Mouse (Mus musculus) heart, adult 18-20 months (tissue): ENCODE data around the gene Gorasp2. TPM values are rescaled to one million over a fixed set of nuclear protein-coding genes. Genes with fewer than 3 reads are reported as not detected.
A peak's percentile ranks its signal among the peaks of the same experiment; 100 is the strongest.

Experiments
- DNase-seq, 2 experiments: peaks; one replicate each; pipeline ENCODE4 v3.0.0; 2021 to 2022; ENCODE audit warnings: mixed read lengths in 1 of 2
- long read RNA-seq, 2 experiments: library from polyadenylated mRNA; stranded (forward); transcript quantifications; one replicate each; pipeline ENCODE4 v2.0.0; 2021
- total RNA-seq, 2 experiments: library from RNA; stranded (reverse); gene quantifications; 2 replicates each; pipeline ENCODE4 v1.2.3; 2021

Gene Gorasp2
- total RNA-seq: 10 to 100 TPM; 58.0 to 61.3 TPM
- long read RNA-seq, experiment 1, transcript Gorasp2-201 (10 exons, 2,238 nt): major isoform, 41 of 59 reads
- long read RNA-seq, experiment 1, partial matches to known transcripts: 5 of 59 reads
- long read RNA-seq, experiment 1, other reads (novel, unspliced or antisense): 11 of 59 reads
- long read RNA-seq, experiment 2, transcript Gorasp2-201 (10 exons, 2,238 nt): major isoform, 17 of 26 reads
- long read RNA-seq, experiment 2, partial matches to known transcripts: 4 of 26 reads
- long read RNA-seq, experiment 2, other reads (novel, unspliced or antisense): 4 of 26 reads

DNA sequence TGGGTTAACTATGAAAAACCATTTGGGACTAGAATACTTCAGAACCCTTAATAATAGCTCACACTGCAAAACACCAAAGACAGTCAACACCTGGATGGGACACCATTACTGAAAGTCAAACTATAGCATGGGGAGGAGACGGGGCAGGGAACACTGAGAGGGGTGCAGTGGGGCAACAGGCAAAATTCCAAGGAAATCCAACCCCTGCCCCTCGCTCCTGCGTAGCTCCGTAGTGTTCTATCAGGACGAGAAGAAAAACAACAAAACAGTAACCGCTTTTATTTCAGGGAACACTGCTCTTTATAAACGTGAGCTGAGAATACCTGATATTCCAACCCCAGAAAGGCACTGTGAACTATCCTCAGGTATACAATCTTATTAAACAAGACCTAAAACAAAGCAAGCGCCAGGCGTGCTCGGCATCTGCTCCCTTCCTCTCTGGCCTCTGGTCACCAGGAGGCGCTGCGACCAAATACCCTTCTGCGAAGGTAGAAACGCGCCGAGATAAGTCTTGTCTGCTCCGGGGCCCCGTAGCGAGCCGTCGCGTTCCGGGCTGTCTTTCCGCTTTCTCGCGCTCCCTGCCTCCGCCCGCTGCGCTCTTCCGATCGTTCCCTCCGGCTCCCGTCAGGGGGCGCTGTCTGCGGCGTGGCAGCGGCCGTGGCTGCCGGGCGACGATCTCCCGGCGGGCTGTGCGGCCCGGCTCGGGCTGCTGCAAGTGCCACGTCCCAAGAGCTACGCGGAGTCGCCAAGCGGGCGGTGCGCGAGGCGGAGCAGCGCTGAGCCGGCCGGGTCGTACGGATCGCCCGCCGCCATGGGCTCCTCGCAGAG, at the start of gene Gorasp2:
Gorasp2 (plus strand) TSS at position 690 of the 828 bp plus-strand sequence.
- DNase-seq: peak; percentile 97 to 98

DNA sequence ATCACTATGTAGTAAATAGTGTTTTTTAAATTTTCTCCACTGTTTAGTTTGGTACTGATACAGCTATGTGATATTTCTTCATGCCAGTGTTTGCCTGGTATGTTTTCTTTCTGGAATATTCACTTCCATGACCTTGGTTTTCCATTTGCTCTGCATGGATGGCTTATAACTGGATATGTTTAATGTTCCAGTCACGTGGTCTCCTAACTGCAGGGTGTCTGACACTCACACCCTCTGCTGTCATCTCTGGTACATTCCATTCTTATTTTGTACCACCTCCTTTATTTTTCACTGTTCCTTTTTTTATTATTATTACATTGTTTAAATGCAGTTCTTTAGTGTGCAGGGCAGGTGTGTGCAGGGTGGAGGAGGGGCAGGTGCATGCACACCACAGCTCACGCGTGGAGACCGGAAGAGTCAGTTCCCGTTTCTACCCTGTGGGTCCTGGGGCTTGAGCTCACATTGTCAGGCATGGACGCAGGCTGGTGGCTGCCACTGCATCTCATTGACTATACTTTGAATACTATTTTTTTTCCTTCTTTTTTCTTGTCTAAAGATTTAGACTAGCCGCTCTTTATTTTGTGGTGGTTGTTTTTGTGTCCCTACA, 46.5 kb upstream of the Gorasp2 start:
- peak in 1 of 2 experiments; percentile 18 for DNase-seq

DNA sequence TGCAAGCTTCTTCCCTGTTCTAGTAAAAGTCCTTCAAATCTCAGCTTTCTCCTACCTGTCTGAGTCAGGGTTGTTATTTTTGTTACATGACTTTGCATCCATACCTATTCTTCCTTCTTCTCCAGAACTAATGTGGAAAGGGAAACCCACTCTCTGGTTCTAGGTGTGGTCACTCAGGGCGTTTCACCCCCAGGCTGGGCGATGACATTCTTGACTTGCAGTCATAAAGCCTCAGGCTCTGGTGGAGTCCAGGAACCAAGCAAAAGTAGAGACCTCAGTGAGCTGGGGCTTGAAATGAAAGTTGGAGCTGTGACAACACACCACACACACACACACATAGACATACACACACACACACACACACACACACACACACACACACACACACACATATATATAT, 45.3 kb upstream of the Gorasp2 start:
- DNase-seq: no peak

DNA sequence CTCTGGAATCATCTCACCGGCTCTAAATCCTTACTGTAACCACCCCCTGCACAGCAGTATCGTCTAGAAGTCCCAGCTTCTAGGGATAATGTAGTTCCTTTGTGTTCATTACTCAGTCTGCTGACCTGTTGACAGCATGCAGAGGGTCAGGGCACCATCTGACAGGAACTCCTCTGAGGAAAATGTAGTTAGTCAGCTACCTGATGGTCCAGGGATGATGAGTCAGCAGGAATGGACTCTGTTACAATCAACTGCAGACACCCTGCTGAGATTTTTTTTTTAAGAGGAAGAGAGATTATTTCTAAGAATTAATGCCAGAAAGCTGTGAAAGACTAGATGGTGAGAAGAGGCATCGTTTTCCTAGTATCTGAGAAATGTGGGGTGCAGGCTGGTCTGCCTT, 44.8 kb upstream of the Gorasp2 start:
- no peak for DNase-seq

- DNase-seq: no peak
These were observed 42.0 kb upstream of the Gorasp2 start for GRCm38 (mm10) chr2:70619232-70619835.

GRCm38 (mm10) chr2:70620225-70620624, 41.2 kb upstream of the Gorasp2 start:
- peak in 1 of 2 experiments; percentile 21 for DNase-seq

DNA sequence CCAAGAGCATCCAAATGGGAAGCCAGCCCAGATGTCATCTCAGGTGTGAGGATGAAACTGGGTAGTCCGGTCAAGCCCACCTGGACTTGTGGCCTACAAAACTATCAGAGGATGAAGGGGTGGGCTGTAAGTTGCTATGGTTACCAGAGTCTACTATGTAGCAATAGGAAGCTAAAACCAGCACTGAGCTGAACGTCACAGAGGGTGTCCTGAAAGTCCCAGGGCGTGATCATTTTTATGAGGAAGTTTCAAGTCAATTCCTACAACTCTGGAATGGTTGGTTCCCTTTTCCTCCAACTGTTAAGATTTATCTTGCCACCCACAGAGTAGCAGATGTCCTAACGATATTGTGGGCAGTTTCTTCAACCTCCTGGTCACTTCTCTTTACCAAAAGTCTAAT, 39.1 kb upstream of the Gorasp2 start:
- no peak for DNase-seq

GRCm38 (mm10) chr2:70625761-70626160, 35.6 kb upstream of the Gorasp2 start:
- no peak for DNase-seq

DNA sequence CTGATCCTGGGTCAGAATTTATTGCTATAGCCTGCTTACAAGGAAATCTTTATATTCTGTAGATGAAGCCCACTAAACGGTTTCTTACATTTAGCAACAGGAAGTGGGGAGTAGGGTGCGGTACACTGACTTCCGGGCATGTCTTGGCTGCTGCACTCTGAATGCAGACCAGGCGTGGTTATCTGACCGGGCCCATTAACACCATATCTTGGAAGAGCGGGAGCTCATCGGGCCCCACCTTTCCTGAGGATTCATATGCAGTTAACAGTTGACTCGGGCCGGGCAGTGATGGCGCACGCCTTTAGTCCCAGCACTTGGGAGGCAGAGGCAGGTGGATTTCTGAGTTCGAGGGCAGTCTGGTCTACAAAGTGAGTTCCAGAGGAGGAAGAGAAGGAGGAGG, 33.0 kb upstream of the Gorasp2 start:
- no peak for DNase-seq

GRCm38 (mm10) chr2:70629339-70629761, 32.0 kb upstream of the Gorasp2 start:
- no peak for DNase-seq

DNA sequence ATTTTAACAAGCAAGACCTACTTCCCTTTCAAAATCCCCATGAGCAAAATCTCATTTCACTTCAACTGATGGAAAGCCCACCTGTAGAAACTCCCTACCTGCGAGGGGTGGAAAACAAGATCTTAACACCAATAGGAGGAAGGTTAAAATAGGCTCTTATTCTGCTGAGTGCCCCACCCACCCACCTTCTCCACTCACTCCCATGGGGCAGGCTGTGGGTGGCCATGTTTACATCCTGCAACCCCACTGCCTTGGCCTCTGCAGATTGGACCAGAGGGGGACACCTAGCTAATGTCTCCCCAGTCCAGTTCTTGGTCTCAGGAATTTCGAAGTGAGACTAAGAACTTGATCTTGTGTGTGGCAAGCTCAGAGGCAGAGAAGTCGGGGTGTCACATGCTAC, 31.5 kb upstream of the Gorasp2 start:
- DNase-seq: no peak

- DNase-seq: no peak
These were observed 30.1 kb upstream of the Gorasp2 start for GRCm38 (mm10) chr2:70631321-70631720.

DNA sequence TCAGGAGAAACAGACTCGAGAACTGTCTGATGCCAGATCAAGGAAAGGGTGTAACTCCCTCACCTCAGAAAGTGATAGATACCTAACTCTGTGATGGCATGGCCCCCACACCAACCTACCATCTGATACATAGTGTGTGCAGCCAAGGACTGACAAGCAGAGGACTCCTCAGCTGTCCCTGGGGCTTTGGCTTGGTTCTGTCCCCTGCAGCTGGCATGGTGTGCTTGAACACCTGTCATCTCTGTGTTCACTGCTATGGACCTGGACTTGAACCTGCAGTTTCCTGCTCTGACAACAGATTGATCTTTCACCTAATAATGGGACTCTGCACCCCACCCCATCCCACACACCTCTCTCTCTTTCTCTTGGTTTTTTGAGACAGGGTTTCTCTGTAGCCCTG, 29.0 kb upstream of the Gorasp2 start:
- DNase-seq: no peak

GRCm38 (mm10) chr2:70634028-70634690, 27.2 kb upstream of the Gorasp2 start:
- DNase-seq: no peak

GRCm38 (mm10) chr2:70640968-70641367, 20.4 kb upstream of the Gorasp2 start:
- no peak for DNase-seq

GRCm38 (mm10) chr2:70642971-70643565, 18.3 kb upstream of the Gorasp2 start:
- DNase-seq: peak; percentile 24 to 37

GRCm38 (mm10) chr2:70645266-70645780, 16.1 kb upstream of the Gorasp2 start:
- DNase-seq: no peak

DNA sequence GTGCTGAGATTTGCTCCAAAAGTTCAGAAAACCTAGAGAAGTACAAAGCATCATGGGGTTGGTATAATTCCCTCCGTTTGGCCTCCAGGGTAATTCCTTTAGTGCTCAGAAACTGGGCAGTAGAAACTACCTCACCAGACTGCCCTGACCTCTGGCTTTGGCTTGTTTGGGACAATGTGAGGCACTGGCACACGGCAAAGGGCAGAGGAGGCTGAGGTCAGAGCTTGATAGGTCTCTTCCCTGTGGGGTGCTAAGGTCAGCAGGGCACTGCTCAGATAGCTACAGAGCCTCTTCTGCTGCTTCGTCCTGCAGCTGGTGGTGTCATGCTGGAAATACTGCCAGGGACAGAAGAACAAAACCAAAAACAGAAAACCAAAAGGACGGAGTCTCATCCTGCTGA, 13.7 kb upstream of the Gorasp2 start:
- no peak for DNase-seq

- no peak for DNase-seq
These were observed 13.1 kb upstream of the Gorasp2 start for GRCm38 (mm10) chr2:70648271-70648670.

DNA sequence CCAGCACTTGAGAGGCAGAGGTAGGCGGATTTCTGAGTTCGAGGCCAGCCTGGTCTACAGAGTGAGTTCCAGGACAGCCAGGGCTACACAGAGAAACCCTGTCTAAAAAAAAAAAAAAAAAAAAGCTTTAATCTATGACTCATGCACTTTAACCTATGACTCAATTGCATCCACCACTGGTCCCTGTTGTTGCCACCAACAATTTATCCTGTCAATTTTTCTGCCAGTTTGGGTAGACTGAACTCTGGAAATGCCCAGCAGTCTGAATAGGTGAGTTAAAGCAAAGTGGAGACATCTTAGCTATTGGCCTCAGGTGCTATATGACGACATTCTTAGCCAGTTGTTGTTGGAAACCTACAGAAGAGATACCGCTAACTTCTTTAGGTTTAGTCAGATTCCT, 11.9 kb upstream of the Gorasp2 start:
- DNase-seq: no peak

- no peak for DNase-seq
These were observed 9.6 kb upstream of the Gorasp2 start for GRCm38 (mm10) chr2:70651820-70652219.
